Mouse (Mus musculus): ENCODE measurements around the gene Slc39a10.

Gene Slc39a10

GRCm38 (mm10) chr1:46892752-46893151, at the start of gene Slc39a10:
Gene Slc39a10 (minus strand): TSS chr1:46892852.
- DNase-seq: no peak

DNA sequence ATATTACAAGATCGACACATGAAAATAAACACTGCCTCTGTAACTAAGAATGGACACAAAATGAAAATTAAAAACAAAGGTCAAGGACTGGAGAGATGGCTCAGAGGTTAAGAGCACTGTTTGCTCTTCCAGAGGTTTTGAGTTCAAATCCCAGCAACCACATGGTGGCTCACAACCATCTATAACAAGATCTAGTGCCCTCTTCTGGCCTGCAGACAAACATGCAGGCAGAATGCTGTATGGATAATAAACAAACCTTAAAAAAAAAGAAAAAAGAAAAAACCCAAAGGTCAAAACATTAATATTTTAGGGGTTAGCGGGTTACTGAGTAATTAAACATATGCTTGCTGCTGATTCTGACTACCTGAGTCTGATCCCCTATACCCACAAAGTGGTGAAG, 46.6 kb upstream of the Slc39a10 start:
- no peak for DNase-seq

DNA sequence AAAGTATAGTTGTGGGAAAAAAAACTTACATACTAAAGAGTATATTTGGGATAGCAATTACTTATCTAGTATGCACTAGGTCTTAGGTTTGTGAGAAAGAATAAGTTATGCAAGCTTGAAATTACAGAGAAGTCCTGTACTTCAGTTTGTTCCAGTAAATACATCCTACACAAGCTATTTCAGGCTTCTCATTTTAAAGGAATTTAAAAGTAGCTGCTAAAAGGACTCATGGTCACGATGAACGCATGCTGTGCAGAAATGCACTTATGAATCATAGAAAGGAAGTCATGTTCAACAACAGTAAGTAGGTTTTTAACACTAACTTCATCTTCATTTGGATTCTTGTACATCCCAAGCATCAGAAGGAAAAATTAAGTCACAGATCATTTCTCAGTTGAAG, 45.0 kb upstream of the Slc39a10 start:
- DNase-seq: peak; percentile 31

DNA sequence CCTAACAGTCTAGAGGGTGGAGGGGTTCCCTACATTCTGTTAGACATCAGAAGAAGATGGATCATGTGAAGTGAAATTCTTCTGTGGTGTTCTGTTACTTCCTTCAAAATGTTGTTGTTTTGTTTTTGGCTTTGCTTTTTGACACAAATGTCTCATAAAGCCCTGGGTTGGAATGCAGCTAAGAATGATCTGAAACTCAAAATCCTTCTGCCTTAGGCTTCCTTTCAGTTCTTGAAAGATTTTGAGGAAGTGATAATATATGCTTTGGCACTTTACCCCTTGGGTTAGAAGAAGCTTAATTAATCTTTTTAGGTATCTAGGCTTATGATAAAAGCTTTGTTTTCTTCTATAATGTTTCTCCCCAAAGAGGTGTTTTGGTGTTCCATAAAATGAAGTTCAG, 34.5 kb upstream of the Slc39a10 start:
- DNase-seq: no peak

- no peak for DNase-seq
Observed at GRCm38 (mm10) chr1:46926239-46926638, 33.6 kb upstream of the Slc39a10 start.

- DNase-seq: no peak
Observed at GRCm38 (mm10) chr1:46924992-46925391, 32.3 kb upstream of the Slc39a10 start.

DNA sequence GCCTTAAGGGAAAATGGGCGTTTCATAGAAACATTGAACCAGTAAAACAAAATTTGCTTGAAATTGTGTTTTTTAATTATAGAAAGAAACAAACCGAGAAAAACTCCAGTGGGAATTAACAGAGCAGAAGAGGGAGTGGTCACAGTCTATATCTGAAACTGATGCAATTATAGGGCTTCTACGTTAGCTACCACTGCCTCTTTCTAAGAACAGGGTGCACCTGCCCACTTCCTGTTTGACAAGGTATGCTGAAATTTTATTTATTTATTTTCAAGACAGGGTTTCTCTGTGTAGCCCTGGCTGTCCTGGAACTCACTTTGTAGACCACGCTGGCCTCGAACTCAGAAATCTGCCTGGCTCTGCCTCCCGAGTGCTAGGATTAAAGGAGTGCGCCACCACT, 30.3 kb upstream of the Slc39a10 start:
- DNase-seq: no peak

GRCm38 (mm10) chr1:46921630-46922029, 29.0 kb upstream of the Slc39a10 start:
- no peak for DNase-seq

DNA sequence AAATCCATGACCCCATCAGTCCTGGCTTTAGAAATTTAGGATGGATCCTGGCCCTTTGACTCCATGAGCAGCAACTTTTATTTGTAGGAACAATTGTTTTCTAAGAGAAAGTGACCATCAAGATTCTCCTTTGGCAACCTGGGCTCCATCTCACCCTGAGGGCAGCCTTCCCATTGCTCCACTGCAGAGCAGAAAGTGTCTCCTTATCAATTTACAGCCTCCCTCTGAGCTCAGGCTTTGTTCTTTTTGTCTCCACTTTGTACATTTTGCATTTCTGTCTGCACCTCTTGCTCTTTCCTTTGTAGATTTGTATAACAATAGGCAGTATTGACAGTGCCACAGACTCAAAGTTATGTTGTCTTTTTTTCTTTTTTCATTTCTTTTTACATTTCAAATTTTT, 23.6 kb upstream of the Slc39a10 start:
- DNase-seq: no peak

DNA sequence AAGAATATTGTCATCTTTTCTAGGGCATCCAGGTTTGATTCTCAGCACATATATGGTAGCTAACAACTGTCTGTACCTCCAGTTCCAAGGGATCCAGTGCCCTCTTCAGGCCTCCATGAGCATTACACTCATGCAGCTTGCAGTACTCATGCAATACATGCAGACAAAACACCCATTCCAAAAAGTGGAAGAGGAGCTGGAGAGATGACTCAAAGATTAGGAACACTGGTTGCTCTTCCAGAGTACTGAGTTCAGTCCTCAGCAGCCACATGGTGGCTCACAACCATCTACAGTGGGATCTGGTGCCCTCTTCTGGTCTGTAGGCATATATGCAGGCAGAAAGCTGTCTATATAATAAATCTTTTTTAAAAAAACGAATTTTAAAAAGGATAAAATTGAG, 21.7 kb upstream of the Slc39a10 start:
- no peak for DNase-seq

DNA sequence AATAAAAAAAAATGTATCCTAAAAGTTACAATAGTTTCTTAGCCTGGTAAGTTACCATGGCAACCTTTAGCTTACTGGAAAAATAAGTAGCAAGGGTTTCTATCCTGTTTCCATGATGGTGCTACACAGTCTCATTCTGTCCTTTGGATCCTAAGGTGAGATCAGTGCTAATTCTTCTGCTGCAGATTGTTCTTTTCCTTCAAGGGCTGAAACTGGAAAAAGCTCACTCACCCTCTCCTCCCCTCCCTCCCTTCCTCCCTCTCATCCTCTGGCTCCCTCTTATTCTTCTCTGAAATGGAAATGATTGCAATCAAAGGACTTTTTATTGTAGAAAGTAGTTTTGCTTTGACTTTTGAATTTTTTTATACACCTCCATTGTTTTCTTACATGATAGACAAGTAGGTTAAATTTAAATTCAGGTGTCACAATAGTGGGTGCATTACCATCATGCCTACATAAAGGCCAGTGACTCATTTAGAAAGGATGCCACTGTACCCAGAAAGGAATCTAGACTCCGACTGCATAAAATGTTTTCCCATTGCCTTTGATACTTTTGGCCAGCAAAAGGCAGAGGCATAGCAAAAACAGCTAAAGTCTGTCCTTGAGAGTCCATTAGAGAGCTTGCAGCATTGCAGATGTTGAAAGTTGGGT, 20.0 kb upstream of the Slc39a10 start:
- DNase-seq: no peak

- DNase-seq: no peak
Observed at GRCm38 (mm10) chr1:46910154-46910553, 17.5 kb upstream of the Slc39a10 start.

GRCm38 (mm10) chr1:46905706-46906105, 13.1 kb upstream of the Slc39a10 start:
- peak; percentile 9 for DNase-seq

- no peak for DNase-seq
Observed at GRCm38 (mm10) chr1:46902102-46902683, 9.5 kb upstream of the Slc39a10 start.

GRCm38 (mm10) chr1:46894281-46894842, 1.7 kb upstream of the Slc39a10 start:
- no peak for DNase-seq

- DNase-seq: no peak
Observed at GRCm38 (mm10) chr1:46888726-46889125, 3.9 kb downstream of the Slc39a10 start.

DNA sequence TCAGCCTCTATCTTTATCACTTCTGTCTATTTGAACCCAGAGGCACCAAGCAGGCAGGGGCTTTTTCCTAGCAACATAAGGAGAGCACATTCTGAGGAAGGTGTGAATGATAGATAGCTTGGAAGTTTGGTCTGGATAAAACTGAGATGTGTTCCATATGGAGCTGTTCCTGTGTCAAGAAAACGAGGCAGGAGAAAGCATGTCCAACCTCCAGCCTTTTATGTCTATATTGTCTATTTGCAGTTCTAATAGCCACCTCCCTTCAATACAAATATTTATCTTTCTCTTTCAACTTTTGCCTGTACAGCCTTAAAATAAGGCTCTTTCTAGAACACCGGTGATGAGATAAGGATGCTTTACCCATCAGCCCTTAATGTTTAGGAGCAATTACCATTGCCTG, 4.3 kb downstream of the Slc39a10 start:
- DNase-seq: no peak

GRCm38 (mm10) chr1:46887908-46888307, 4.7 kb downstream of the Slc39a10 start:
- no peak for DNase-seq

DNA sequence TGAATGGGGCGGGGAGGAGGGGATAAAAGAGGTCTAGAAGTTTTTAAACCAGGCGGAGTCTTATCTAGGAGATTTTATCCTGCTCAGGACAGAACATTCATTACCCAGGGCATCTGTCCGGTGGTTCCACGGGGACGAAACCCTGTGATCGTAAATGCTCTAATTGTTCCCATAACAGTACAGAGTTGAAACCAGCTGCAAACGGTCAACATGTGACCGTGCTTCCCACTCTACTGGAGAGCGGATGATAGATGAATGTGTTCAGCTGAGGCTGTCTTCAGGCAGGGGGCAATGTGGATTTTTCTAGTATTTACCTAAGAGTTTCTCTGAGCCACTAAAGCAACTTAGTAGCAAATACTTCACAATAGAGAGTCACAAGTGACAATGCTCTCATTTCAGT, 6.6 kb downstream of the Slc39a10 start:
- no peak for DNase-seq

GRCm38 (mm10) chr1:46885231-46885630, 7.4 kb downstream of the Slc39a10 start:
- DNase-seq: no peak

- no peak for DNase-seq
Observed at GRCm38 (mm10) chr1:46879951-46880350, 12.7 kb downstream of the Slc39a10 start.

DNA sequence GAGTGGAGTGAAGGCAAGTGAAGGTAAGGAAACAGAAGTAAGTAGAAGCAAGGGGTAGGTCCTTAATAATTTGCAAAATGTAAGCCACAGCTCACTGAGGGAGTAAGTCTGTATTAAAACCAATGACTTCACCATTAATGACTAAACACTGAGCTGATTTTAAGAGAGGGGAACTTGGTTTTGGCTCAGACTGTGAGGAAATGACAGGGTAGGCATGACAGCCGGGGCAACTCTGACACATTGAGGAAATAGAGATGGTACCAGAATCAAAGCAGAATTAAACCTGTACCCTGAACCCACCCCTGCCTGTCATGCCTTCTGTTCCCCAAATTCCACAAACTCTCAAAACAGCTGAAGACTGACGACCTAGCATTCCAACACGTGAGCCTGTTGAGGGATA, 18.9 kb downstream of the Slc39a10 start:
- no peak for DNase-seq

- no peak for DNase-seq
Observed at GRCm38 (mm10) chr1:46869788-46870187, 22.9 kb downstream of the Slc39a10 start.

- no peak for DNase-seq
Observed at GRCm38 (mm10) chr1:46864175-46864885, 28.3 kb downstream of the Slc39a10 start.

Measured in layer of hippocampus, adult 9-11 months (tissue).